Mouse (Mus musculus) v-Abl transformed pro-B cells (cell line): ENCODE data around the gene Dock1.

Experiments
- in situ Hi-C, 2 experiments: fragments of 400-800 bp; cut with MboI; formaldehyde crosslinking; loops; one replicate each; pipeline ENCODE4 v1.15.1; 2025; ENCODE audit not compliant: unreplicated experiment in 2 of 2

The Dock1 gene

DNA sequence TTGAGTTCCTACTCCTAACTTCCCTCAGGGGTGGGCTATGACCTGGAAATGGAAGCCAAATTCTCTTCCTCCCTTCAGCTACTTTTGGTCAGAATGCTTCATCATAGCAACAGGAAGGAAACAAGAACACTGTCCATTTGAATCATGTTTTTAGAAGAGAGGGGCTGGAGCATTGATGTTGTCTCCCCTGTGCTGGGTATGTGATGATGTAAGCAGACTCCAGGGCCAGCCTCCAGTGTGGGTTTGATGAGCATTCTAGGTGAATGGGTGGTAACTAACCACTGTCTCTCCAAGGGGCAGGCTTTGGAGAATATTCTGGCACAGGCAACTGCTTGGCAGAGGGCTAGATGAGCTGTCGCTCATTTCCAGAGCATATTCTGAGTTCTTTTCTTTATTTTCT lies 22.9 kb downstream of the Dock1 start:
- in situ Hi-C loops = no loop called here

DNA sequence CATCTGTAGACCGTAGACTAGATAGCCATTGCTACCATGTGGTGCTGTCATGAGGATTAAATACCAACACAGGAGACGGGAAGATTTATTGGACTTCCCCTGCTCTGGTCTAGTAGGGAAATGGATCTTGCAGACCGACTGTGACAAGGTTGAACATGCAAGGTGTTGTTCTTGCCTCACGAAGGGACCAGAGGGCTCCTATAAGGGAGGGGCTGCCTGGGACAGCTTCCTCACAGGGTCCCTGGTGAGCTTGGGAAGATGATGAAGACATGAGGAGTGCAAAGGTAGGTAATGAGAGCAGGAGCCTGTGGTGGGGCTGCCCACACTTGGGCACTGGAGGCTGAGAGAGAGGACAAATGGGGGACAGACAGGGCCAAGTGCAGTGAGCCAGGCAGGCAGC lies 25.0 kb downstream of the Dock1 start:
- in situ Hi-C loops = no loop called here

DNA sequence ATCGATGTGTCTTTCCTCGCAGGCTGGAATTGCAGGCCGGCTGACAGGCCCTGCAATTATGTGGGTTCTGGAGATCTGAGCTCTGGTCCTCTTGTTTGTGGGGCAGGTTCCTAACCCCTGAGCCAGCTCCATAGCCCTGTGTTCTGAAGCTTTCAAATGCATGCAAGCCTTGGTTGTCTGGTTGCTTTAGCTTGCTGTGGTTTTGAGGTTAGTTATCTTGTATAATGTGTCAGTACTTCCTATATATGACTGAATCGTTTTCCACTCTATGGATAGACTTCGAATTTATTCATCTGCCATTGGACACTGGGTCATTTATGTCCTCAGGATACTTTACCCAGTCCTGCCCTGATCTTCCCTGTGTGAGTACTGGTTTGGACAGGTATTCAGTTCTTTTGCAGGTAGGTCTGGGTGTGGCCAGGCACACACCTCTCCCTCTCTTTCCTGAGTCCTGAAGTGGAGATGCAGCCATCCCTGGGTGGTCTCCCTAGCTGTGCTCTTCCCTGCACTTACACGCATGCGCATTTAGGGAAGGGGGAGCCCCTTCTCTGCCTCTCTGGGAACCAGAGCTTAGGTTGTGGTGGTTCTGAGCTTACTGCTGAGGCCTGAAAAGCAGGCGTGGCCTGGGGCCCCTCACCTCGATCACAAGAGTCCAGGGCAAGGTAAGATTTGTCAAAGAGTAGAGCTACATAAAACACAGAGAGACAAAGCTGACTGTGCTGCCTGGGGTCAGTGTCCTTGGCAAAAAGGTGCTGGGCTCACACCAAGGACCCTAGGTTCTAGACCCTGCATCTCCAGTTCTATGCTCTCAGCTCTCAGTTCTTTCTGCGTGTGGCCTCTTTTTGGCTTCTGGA lies 25.9 kb downstream of the Dock1 start:
- in situ Hi-C loops = no loop called here

DNA sequence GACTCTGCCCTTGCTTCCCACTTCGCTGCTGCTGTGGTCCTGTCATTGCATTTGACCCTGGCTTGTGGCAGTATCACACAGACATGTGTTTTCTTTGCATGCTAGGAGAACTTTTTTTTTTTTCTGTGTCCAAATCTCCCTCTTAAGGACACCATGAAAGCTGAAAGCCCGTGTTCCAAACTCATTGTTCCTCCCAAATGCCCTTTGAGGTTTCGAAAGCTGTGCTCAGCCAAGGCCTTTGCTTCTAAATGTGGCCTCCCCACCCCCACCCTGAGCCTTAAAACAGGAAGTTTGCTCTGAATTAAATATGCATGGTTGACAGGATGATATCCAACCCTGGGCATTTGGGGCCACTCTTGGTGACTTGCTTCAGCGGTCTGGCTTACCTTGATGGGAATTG lies 27.0 kb downstream of the Dock1 start:
- in situ Hi-C loops = no loop called here

DNA sequence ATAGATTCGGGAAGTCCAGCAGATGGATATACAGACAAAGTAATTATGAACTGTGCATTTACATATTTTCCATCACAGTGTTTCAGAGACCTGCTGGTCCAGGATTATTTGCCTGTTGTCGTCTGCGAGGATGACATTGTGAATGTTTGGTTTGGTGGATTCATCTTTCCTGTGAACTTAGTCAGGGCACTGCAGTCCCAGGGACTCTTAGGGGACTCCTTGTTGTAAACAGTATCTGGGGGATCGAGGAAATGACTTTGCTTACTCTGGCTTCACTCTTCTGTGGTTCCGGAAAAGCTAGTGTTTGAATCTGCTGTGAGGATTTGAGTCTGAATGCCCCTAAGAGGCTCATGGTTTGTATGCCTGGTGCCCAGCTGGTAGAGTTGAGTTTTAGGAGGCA lies 27.8 kb downstream of the Dock1 start:
- in situ Hi-C loops = no loop called here

DNA sequence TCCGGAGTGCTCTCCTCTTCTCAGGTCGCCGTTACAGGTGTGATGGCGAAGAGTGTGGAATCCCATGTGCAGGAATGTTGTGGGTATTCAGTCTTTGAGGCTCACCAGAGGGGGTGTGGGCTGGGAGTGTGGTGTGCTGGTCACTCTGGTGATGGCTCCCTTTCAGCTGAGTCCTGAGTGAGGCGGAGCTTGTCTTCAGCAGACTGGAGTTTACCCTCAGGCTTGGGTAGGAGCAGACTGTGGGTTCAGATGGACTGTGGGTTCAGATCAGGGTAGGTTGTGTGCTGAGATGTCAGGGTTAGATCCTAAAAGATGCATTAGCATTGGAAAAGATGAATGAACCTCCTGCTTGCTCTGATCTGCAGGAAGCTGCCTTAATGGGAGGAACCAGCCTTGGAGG lies 29.5 kb downstream of the Dock1 start:
- in situ Hi-C loops = no loop called here

DNA sequence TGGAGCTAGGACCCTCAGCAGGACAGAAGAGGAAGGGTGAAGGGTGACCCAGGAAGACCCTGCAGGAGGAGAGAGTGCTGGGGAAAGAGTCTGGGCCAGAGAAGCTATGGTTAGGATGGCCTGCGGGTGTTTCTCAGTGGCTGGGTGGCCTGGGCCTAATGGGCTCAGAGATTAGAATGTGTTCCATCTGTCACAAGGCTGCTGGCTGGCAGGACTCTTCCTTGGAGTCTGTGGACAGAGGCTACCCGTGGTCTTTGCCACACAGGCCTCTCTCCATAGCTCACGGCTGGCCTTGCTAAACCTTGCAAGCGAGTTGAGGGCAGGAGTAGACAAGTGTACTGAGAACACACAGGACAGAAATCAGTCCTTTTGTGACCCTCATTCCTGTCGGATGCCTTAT lies 32.0 kb downstream of the Dock1 start:
- in situ Hi-C loops = no loop called here

DNA sequence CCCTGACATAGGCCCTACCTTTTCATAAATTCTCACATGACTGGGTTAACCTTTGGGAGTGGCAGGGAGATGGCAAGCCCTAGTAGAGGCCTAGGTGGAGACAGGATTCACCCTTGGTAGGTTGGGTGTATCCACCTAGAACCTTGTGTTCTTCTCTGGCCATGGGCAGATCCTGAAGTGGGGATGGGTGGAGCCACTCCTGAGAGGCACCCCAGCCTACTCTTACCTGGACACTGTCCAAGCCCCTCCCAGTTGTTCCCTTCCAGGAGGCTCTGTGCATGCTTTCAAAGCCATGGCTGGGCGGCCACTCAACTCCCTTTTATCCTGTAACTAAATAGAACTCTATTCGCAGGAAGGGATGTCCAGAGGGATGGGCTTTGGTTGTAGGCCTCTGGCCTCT lies 33.2 kb downstream of the Dock1 start:
- in situ Hi-C loops = no loop called here

DNA sequence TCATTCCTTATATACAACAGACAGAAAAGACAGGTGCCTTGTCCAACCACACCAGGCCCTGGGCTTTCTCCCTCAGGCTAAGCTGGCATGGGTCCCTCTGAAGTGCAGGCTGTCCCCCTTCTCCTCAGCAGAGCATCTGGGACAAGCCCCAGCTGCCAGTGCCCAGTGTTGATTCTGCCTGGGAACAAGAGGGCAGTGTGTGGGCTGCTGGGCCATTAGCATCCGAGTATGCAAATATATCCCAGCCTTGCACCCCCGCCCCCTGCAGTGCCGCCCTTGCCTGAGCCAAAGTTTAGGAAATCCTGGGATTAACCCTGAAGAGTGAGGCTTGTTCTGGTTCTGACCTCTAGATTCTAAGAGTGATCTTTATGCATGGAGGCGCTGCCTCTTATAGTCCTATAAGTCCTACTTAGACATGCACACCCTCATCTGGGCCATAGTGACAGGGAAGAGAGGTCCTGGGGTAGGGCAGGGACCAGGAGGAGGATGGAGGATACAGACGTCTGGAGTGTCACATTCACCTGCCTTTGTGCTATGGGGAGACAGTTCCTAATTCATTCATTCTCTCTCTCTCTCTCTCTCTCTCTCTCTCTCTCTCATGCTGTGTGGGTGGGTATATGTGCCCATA lies 38.9 kb downstream of the Dock1 start:
- in situ Hi-C loops = no loop called here

DNA sequence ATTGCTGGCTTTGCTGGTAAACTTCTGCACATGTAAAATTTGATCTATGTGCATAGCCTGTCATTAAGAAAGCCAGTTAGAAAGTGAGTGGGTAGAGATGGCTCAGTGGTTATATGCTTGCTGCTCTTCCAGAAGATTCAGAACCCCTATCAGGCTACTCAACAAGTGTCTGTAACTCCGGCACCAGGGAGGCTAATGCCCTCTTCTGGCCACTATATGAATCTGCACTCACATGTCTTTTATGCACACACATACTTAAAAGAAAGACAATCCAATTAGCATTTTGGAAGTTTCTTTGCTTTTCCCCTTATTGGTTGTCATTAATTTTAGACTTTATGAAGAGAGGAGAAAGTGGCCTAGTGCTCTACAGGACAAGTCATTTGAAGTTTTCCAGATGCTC lies 41.1 kb downstream of the Dock1 start:
- in situ Hi-C loops = no loop called here

DNA sequence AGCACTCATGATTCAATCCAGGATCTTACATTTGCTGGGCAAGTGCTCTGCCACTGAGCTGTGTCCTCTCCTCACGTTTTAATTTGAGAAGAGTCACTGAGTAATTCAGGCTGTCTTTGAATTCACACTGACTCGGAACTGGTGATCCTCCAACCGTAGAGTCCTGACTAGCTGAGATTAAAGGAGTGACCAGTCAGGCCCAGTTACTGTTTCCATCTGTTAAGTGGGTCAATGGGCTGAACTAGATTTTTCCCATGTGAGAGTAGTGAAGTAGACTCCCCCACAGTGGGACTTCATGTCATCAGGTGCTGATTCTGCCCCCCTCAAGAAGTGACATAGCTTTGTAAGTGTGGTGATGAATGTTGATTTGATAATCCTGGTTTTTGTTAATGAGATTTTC lies 49.0 kb downstream of the Dock1 start:
- in situ Hi-C loops = no loop called here

DNA sequence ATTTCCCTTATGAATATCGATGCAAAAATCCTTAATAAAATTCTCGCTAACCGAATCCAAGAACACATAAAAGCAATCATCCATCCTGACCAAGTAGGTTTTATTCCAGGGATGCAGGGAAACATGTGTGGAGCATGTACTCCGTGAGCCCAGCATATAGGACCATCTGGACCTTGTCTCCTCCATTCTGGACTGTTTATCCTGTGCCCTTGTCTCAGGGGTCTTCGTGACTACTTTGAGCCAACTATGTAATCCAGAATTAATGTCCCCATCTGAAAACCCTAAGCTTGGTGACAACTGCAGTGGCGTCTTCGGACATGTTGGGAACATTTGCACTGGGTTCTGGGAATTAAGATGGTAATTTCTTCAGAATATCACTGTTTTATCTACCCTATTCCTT lies 51.9 kb downstream of the Dock1 start:
- in situ Hi-C loops = no loop called here

DNA sequence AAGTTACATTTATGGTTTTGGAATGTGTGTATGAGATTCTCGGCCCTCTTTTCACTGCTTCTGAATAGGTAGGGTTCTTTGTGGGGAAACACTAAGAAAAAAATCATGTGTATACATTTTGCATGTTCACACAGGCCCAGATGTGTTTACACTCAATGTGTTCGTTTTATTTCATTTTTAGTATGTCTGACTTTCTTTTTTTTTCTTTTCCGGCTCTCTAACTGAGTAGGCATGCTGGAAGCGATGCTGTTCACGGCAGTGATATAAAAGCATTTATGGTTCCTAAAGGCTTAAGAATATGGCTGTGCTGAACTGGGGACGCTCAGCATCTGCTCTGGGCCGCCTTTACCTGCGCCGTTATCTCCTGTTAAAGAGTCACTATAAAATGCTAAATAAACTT lies 52.5 kb downstream of the Dock1 start:
- in situ Hi-C loops = no loop called here

DNA sequence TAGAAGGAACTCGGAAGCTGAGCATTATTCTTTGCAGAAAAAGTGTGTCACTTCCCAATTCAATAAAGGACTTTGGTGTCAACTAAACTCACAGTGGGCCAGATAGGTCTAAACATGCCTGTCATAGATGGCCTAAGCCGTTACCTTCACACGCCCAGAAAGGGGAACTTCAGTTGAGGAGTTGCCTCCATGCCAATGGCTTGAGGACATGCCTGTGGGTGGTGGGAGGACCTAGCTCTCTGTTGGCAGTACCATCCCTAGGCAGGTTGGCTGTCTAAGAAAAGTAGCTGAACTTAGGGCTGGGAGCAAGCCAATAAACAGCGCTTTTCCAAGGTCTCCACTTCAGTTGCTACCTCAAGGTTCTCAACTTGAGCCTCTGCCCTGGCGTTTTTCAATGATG lies 53.1 kb downstream of the Dock1 start:
- in situ Hi-C loops = no loop called here

DNA sequence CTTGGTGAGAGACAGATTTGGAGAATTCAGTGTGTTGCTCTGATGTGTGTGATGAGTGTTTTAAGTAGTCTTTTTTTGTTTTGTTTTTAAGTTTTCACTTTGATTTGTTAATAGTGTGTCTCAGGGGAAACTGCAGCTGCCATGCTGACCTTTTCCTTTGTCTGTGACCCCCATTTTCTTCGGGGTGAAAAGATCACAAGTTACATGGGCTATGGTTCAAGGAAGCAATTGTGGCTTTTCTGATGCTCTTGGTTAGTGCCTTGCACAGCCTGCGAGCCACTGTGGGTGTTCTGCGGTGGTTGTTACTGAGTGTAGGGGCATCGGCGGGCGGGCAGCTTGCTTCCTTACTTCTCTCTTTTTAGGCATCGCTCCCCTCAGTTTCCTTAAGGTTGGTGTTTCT lies 54.4 kb downstream of the Dock1 start:
- in situ Hi-C loops = no loop called here

DNA sequence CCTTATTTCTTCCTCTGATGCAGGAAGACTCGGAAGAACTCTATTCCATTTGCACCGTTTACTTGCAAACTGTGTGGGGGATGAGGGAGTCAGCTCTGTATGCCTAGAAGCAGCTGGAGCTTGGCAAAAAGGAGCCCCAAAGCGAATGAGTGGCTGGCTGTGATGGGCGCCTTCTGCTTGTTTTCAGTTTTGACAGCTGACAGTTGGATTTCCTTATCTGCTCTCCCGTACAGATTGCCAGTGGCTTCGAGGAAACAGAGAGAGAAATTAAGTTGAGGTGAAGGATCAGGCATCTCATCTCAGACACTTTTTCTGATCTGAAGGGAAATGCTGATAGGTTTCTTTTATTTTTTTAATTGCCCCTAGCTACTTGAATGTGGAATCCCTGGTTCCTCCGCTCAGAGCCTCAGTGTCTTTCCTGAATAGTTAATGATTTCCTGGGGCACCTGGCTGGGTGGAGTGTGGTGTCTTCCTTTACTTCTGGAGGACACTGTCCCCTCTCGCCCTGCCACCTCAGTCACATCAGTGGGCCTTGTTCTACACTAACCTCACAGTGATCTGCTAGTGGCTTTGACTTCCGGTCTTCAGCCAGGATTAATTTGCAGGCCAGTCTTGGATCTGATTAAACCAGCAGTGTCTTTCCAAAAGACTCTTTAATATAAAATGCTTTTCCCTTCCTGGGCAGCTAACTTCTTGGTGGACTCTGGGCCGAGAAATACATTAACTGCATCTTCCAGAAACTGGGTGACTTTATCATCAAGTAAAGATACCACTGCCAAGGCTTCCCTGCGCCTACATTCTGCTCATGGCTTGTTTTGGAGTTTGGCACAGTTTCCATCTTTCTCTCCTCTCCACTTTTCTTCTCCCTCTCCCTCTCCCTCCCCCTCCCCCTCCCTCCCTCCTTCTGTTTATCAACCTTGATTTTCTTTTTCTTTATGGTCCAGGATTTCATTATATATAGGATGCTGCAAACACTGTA lies 55.4 kb downstream of the Dock1 start:
- in situ Hi-C loops = no loop called here

DNA sequence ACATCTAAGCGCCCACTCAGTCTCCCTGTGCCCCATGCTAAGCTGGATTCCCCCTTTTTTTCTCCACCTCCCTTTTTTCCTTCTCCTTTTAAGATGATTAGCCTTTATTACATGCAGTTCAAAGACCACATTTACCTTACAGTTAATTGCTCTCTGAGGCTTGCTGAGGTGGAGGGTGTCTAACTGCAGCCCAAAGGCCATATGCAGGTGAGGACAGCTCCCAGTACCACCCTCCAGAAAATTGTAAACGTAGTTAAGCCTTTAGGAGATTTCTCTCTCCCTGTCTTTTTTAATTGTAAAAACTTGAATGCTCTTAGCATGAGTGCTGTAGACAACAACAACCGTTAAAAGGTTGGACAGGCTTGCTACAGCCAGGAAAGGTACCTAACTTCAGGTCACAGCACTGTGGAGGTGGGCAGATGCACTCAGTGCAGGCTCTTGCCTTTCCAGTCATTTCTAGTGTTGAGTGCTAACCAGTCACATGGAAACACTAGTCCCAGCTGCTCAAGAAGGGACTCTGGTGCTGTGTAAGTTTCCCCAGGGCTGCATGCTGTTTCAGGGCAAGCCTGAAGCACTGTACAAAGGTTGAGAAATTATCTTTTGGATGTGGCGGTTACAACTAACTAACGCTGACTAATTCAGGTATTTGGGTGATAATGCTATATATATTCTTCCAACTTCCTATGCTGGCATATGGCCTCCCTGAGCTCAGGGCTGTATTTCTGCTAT lies 56.2 kb downstream of the Dock1 start:
- in situ Hi-C loops = no loop called here

DNA sequence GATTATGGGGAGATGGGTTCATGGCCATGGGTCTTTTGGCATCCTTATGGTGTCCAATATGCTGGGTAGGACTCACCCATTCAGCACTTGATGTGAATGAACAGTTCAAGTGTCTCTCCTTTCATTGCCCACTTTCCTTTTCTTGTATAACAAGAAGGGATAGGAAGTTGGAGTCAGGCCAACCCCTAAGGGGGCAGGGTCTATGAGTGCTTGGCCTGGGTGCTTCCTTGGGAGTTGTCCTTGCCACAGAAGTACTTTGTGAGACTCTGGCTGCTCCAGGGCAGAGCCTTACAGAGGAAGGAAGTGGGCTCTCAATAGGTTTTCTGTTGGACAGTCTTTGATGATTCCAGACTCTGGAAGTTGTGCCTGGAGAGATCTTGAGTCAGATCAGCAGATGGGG lies 58.9 kb downstream of the Dock1 start:
- in situ Hi-C loops = no loop called here

DNA sequence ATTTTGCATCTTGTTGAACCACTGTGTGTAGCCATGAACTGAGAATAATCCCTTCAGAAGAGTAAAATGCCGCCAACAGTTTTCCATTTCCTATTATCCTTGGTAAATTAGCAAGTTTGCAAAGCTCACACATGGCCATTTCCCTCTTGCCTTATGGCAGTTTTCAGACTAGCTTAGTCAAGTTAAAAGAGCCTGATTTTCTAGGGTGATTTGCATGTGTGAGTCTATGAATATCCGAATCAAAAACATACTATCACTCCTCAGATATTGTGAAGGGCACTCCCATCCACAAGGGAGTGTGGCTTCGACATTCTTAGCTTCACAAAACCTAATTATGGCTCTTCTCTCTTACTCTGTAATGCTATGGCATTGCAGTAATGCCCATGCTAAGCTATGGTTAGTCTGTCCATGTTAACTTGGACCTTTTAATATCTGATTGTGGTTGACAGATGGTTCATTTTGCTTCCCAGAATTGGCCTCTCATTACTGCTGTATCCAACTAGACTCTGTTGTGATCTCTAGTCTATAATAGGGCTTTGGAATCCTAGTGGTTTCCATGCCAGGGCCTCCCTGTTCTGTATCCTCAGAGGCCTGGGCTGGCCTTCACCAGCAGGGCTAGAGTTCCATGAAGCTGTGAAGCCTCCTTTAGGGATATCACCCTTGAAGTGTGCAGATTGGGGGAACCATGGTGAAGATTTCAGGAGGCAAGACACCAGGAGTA lies 60.1 kb downstream of the Dock1 start:
- in situ Hi-C loops = no loop called here

DNA sequence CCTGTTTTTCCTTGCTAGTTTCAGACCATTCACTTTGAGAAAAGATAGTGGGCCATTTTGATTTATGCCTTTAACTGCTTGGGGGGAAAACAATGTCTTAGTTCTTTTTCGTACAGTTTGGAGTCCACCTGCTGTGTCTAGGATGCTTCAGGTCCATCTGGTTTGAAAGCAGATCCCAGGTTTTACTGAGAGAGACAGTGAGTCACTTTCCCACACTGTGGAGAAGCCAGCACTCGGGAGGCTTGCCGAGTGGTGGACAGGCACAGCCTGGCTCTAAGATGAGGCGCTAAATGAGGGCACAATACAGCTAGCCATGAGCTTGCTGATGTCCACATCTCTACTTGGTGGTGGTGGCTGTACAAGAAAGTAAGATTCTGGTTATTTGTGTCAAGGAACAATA lies 76.6 kb downstream of the Dock1 start:
- in situ Hi-C loops = no loop called here
